Mouse (Mus musculus): Measurements from ENCODE around the gene Aff4.

Aff4 gene

DNA sequence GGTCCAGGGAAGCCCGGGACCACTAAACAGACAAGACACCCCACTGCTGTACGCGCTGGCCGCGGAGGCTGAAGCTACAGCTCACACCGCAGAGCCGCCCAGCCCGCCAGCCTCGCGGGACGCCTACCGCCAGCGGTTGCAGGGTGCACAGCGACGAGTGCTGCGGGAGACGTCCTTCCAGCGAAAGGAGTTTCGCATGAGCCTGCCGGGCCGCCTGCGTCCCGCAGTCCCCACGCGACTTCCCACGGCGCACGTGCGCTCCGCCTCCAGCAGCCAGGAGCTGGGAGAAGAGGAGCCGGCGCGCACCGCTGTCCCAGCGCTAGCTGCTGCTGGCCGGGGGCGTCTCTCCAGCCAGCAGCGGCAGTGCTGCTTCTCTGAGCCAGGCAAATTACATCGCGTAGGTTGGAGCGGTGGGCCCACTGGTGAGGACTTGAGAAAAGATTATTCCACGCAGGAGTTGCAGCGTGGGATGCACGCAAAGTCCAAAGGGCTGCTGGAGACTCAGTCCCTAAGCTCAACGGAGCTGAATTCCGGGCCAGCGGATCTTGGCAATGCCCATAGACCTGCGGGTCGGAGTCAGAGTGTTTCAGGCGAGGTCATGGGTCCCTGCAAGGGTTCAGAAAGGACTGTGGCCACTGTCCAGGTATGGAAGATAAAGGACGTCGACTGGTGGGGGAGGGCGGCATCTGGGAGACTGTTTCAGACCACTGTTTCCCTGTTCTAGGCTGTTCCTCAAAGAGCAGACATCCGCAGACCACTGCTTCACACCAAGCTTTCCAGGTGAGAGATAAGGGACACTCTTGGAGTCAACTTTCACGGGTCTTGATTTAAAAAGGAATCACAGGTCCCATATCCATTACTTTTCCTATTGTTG, 113.2 kb downstream of the Aff4 start:
- peak; percentile 67 for DNase-seq

DNA sequence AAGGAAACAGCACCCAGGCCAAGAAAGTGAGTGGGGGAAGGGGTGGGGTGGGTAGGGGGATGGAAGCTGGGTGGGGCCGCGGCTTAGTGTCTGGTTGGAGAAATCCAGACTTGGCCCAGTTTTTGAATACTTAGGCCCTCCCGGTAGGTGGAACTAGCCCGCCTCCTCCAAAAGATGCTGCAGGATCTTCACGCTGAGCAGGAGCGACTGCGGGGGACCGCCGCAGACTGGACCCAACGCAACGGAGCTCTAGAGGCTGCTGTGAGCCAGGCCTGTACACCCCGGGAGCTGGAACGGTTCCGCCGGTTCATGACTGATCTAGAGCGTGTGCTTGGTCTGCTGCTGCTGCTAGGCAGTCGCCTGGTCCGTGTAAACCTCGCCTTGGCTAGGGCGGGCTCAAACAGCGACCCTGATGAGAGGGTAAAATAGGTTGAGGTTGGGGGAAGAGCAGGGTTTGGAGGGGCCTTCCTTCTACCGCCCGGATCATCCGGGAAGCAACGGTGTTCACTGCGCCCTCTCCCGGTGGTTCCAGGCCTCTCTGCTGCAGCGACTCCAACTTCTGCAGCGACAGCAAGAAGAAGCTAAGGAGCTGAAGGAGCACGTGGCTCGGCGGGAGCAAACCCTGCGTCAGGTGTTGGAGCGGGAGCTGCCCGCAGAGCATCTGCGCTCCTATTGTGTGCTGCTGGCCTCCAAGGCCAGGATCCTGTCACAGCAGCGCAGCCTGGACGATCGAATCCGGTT, 115.8 kb downstream of the Aff4 start:
- DNase-seq = peak; percentile 88

DNA sequence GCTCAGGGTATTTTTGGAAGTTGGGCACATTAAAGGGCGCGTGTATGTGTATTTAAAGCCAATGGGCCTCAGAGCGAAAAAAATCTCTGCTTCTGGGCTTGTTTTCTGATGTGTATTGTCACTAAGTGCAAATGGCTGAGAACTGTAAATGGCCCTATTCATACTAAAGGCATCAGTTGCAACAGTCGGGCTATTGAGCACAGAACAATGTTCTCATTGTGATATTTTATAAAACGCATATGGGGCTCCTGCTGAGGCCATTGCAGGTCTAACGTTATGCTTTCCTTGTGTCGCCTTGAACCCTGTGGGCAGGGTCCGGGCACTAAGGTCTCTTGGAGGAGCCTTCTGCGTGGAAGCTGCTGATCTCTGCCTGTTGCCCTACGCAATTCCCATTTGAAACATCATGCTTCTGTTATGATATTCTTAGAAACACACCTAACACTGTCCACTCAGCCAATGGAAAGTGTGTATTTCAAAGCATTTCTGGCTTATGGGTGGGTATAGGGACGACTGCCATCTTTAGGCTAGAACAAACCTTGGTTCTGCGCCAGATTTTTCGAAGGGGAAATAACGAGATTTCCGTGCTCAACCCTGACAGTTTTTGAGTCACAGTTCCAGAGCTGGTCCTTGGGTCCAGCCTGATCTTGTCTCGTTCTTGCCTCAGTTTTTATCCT, 118.8 kb downstream of the Aff4 start:
- DNase-seq = peak; percentile 67

DNA sequence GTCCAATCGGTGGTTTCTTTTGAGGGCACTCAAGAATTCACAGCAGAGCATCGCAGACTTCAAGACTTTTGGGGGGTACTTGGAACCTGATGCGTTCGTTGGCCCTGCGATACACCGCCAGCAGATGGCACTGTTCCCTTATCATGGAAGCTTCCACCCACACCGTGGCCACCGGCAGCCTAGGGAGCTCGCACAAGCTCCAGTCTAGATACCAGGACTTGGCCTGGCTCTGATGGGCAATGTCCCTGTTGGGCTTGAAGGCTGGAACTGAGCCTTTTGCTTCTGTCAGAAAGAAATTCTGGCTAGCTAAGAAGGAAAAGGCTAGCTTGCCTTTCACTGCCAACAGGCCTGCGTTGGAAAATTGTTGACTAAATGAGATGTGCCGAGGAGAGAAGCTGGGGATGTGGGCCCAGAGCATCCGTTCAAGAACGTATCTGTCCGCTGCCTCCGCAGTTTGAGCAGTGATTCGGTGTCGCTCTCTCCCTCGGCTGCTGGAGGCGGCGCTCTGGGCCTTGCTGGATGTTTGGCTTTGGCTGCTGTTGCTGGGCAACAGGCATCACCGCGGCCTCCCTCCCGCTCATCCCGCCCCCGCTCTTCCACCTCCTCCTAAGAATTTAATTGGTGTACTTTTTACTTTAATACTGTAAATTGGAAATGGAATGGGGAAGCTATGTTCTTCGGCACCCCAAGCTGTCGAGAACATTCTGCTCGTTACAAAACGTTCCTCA, 119.5 kb downstream of the Aff4 start, which contains the start of gene Gm9837:
Gene Gm9837 (minus strand): TSS at position 512 of the 728 bp plus-strand sequence.
- peak; percentile 94 for DNase-seq

All from retina, postnatal 1 day (tissue).